11 mouse cellular contexts compared by ENCODE assay signal in genomic region chr15:77877209-77877608, GRCm38 (mm10). TPM values are rescaled to one million over a fixed set of nuclear protein-coding genes. Genes with fewer than 3 reads are reported as not detected.
DNase-seq lines count a peak whose midpoint lies in the region; ATAC-seq and TF ChIP-seq lines count a peak whose summit lies in the region.
"Had no signal": no experiment of that assay in that cellular context is flagged by ENCODE, and none has a peak within 500 bp of the region (broad histone marks: within the 10 kb centered on the region; RNA-seq: fewer than 3 reads in every experiment).

No protein-coding gene starts in this region.

- no peak overlapping the region for H3K9ac ChIP-seq in liver, postnatal 0 days (replicated peaks)
- H3K9ac ChIP-seq in forebrain, embryonic 15.5 days (replicated peaks) = no peak overlapping the region
- H3K9ac ChIP-seq: hindbrain, embryonic 14.5 days had no signal

- no peaks in the 10 kb centered on the region for H3K27me3 ChIP-seq in liver, postnatal 0 days (ENCODE audit: insufficient read depth, low read length)
- no peaks in the 10 kb centered on the region for H3K27me3 ChIP-seq in forebrain, embryonic 15.5 days

- no peaks in the 10 kb centered on the region for H3K9me3 ChIP-seq in liver, postnatal 0 days (ENCODE audit: low read length)
- H3K9me3 ChIP-seq in forebrain, embryonic 15.5 days = no peaks in the 10 kb centered on the region
- H3K9me3 ChIP-seq: limb, embryonic 10.5 days had no signal

- H3K36me3 ChIP-seq in liver, postnatal 0 days (replicated peaks; ENCODE audit: insufficient read depth, low read length) = no peaks in the 10 kb centered on the region
- no peaks in the 10 kb centered on the region for H3K36me3 ChIP-seq in forebrain, embryonic 15.5 days
- H3K36me3 ChIP-seq: limb, embryonic 10.5 days had no signal

- intact Hi-C loops in heart, postnatal 36 days (cut with DNase I) = no loop called here

- peaks cover 16% of the 10 kb centered on the region for H3K4me1 ChIP-seq in liver, postnatal 0 days (ENCODE audit: insufficient read depth)
- H3K4me1 ChIP-seq in forebrain, embryonic 15.5 days = no peaks in the 10 kb centered on the region

- no peak for TF ChIP-seq EP300 in liver, postnatal 0 days (IDR thresholded peaks at IDR 0.05; ENCODE audit: low read depth)

- no peak for DNase-seq in liver, postnatal 0 days
- no peak for DNase-seq in liver
- DNase-seq in induced T-regulatory cell, adult 2 months (ENCODE audit: low read depth) = peak; percentile 78
- peak; percentile 47 for DNase-seq in thymus, postnatal 0 days (ENCODE audit: low spot score)
- DNase-seq in heart, postnatal 36 days = no peak
- DNase-seq: adrenal gland, postnatal 14 days; cerebellum, postnatal 10 days had no signal

- no peak overlapping the region for H3K4me2 ChIP-seq in liver, postnatal 0 days (ENCODE audit: low read depth, low read length)
- no peak overlapping the region for H3K4me2 ChIP-seq in forebrain, embryonic 15.5 days (replicated peaks)
- H3K4me2 ChIP-seq: hindbrain, embryonic 14.5 days had no signal

- no peak overlapping the region for H3K4me3 ChIP-seq in liver, postnatal 0 days (ENCODE audit: low read depth, low read length)
- H3K4me3 ChIP-seq in forebrain, embryonic 15.5 days = no peak overlapping the region
- H3K4me3 ChIP-seq: limb, embryonic 10.5 days had no signal

- no peak overlapping the region for H3K27ac ChIP-seq in liver, postnatal 0 days (ENCODE audit: low read depth)
- no peak overlapping the region for H3K27ac ChIP-seq in forebrain, embryonic 15.5 days (replicated peaks)
- H3K27ac ChIP-seq: hindbrain, embryonic 14.5 days; limb, embryonic 10.5 days had no signal

- peak; percentile 27 for TF ChIP-seq CTCF in liver, postnatal 0 days (IDR thresholded peaks at IDR 0.05; ENCODE audit: low read depth)

- ATAC-seq in liver, postnatal 0 days = no peak
- peak; percentile 80 for ATAC-seq in CD4-positive, CD25-positive, alpha-beta regulatory T cell, adult 4 months
- no peak for ATAC-seq in forebrain, embryonic 15.5 days (replicated peaks)

- 67% methylated on average over 2 of the region's 2 CpGs for WGBS in liver, postnatal 0 days (ENCODE audit: insufficient replicate concordance)
- 65% methylated on average over 2 of the region's 2 CpGs for WGBS in forebrain, embryonic 15.5 days

RNA-seq across cellular contexts. Expression of gene Myh9, which starts 35.2 kb away (rescaled TPM):
- polyA plus RNA-seq in liver, postnatal 0 days (2015; fragmentation: Nextera tagmentation; extraction: Ambion mirVana) = 17.7 and 22.4 TPM in 2 replicates
- 100 to 1,000 TPM; 206 to 220 TPM for polyA plus RNA-seq in CD4-positive, CD25-positive, alpha-beta regulatory T cell, adult 4 months (2017; shearing (Covaris generic))
- polyA plus RNA-seq in thymus, postnatal 0 days (2015; fragmentation: Nextera tagmentation; extraction: Ambion mirVana) = 62.3 and 71.0 TPM in 2 replicates
- 12.3 and 12.4 TPM in 2 replicates for polyA plus RNA-seq in forebrain, embryonic 15.5 days (2015; fragmentation: Nextera tagmentation; extraction: Ambion mirVana)
- 100 to 1,000 TPM; 105 to 110 TPM for total RNA-seq in heart, postnatal 36 days (2021)

RNA-seq across cellular contexts. Expression of gene Txn2, which starts 51.6 kb away (rescaled TPM):
- polyA plus RNA-seq in liver, postnatal 0 days (2015; fragmentation: Nextera tagmentation; extraction: Ambion mirVana) = 258 and 261 TPM in 2 replicates
- 100 to 1,000 TPM; 232 to 276 TPM for polyA plus RNA-seq in CD4-positive, CD25-positive, alpha-beta regulatory T cell, adult 4 months (2017; shearing (Covaris generic))
- polyA plus RNA-seq in thymus, postnatal 0 days (2015; fragmentation: Nextera tagmentation; extraction: Ambion mirVana) = 213 and 231 TPM in 2 replicates
- polyA plus RNA-seq in forebrain, embryonic 15.5 days (2015; fragmentation: Nextera tagmentation; extraction: Ambion mirVana) = 230 and 238 TPM in 2 replicates
- total RNA-seq in heart, postnatal 36 days (2021) = 100 to 1,000 TPM; 276 to 279 TPM

Comparison
In these comparisons a context has a peak if more than half of its experiments do, and no peak if none do; other contexts are left out.
1. DNase-seq: peak in induced T-regulatory cell, adult 2 months (single experiment) and thymus, postnatal 0 days (single experiment); none in liver, postnatal 0 days (single experiment), liver (single experiment) and heart, postnatal 36 days (0 of 2).